Mouse (Mus musculus) liver, adult 2 months (tissue): ENCODE data around the gene H2afz. TPM values are rescaled to one million over a fixed set of nuclear protein-coding genes. Genes with fewer than 3 reads are reported as not detected.

Experiments
- DNase-seq: peaks from one replicate; pipeline ENCODE4 v3.0.0-alpha.2; 2011; ENCODE audit warnings: low read depth, low spot score; ENCODE audit errors: extremely low read depth
- H3K27ac ChIP-seq: fragments of 200-500 bp; replicated peaks from 2 replicates; pipeline ENCODE4 v1.5.1; 2012; ENCODE audit warnings: low read depth, mild to moderate bottlenecking, control low read depth, inconsistent platforms, low read length; ENCODE audit not compliant: insufficient read depth
- H3K27me3 ChIP-seq: fragments of 200-500 bp; 2 replicates; pipeline ENCODE4 v1.6.1; 2012; ENCODE audit warnings: mild to moderate bottlenecking, moderate library complexity, low read length, inconsistent platforms; ENCODE audit not compliant: control insufficient read depth, insufficient read depth
- H3K36me3 ChIP-seq: fragments of 200-500 bp; 2 replicates; pipeline ENCODE4 v1.6.1; 2012; ENCODE audit warnings: low read length, inconsistent platforms; ENCODE audit not compliant: control insufficient read depth, insufficient read depth
- H3K4me1 ChIP-seq: fragments of 200-500 bp; 2 replicates; pipeline ENCODE4 v1.6.1; 2011; ENCODE audit warnings: low read length; ENCODE audit not compliant: control insufficient read depth, insufficient read depth
- H3K4me3 ChIP-seq: fragments of 200-500 bp; 2 replicates; pipeline ENCODE4 v1.5.1; 2011; ENCODE audit warnings: low read depth, mild to moderate bottlenecking, control low read depth, low read length, moderate library complexity; ENCODE audit not compliant: insufficient read depth
- H3K79me2 ChIP-seq: fragments of 200-500 bp; 2 replicates; pipeline ENCODE4 v1.6.1; 2012; ENCODE audit warnings: inconsistent platforms, mild to moderate bottlenecking, low read length, moderate library complexity; ENCODE audit not compliant: control insufficient read depth, insufficient read depth
- H3K9ac ChIP-seq: fragments of 200-500 bp; 2 replicates; pipeline ENCODE4 v1.6.1; 2012; ENCODE audit warnings: low read depth, mild to moderate bottlenecking, control low read depth, inconsistent platforms, low read length
- CTCF ChIP-seq: fragments of 200-500 bp; IDR thresholded peaks from 2 replicates; pipeline ENCODE4 v1.5.1; 2011; ENCODE audit warnings: low read depth, low read length, control low read depth
- POLR2A ChIP-seq: fragments of 200-500 bp; IDR thresholded peaks from 2 replicates; pipeline ENCODE4 v1.6.1; 2011; ENCODE audit warnings: low read length, control low read depth; ENCODE audit not compliant: insufficient read depth; ENCODE audit errors: extremely low read depth
- WGBS: fragments of 180-500 bp; shearing (Covaris S2); methylation state at CpG from one replicate; pipeline ENCODE4 v1.1.7; 2018; 5-methylcytosine and 5-hydroxymethylcytosine counted together
- polyA plus RNA-seq: library from polyadenylated mRNA; depleted of rRNA; stranded (reverse); fragments of >200 nt; gene quantifications from 2 replicates; pipeline ENCODE4 v1.2.3, GENCODE M21; 2012
- total RNA-seq: library from RNA; depleted of rRNA; stranded (reverse); fragments of >200 nt; gene quantifications from 2 replicates; pipeline ENCODE4 v1.2.3, GENCODE M21; 2014

Gene H2afz
- total and polyA plus RNA-seq, 2 experiments: 113 to 134 TPM

DNA sequence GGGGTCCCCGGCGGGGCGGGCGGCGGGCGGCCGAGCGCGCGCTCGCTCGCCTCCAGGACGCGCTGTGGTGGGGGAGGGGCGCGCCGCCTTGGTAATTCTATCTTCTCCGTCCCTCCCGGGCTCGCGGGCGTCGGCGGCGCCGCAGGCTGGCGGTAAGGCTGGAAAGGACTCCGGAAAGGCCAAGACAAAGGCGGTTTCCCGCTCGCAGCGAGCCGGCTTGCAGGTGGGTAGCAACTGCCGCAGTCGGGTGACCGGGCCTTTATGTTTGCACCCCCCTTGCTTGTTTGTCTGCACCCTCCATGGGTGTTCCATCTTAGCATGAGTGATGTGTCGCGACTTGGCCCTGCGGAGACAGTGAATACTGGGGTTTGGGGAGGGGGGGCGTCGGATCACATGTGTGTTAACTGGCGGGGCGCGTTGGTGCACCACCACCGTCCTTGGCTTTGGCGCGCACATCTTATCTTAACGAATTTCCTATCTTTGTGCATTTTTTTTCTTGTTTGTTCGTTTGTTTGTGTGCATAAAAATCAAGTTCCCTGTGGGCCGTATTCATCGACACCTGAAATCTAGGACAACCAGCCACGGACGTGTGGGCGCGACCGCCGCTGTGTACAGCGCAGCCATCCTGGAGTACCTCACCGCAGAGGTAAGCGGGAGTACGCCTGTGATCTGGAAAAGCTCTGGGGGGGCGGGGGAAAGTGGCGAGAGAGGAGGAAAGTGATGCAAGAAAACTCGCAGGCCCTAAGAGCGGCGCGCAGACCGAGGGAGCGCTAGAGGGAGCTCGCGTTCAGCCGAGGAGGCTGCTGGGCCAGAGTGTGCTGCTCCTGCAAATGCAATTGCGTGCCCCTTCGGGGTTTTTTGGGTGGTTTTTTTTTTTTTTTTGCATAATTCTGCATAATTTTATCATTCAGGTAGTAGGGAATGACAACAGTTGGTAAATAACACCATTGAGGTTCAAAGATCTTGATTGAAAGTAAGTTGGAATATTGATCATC, 998 bp downstream of the H2afz start:
- H3K27ac ChIP-seq: peak overlapping the region; percentile 56
- peak overlapping the region; percentile 84 for H3K4me3 ChIP-seq
- H3K4me1 ChIP-seq: peaks cover 2% of the 10 kb centered on the region
- no peaks in the 10 kb centered on the region; the same call in 1 of the 2 replicates for H3K79me2 ChIP-seq
- peak; percentile 79 for DNase-seq
- H3K27me3 ChIP-seq: no peaks in the 10 kb centered on the region
- H3K36me3 ChIP-seq: 0 out of 2 replicates have a peak, but pooled peaks cover 3% of the 10 kb centered on the region
- under 1% methylated on average over 69 of the region's 74 CpGs for WGBS
- peak overlapping the region; percentile 76 for H3K9ac ChIP-seq
- TF ChIP-seq CTCF: peak; percentile 89
- TF ChIP-seq POLR2A: no peak

DNA sequence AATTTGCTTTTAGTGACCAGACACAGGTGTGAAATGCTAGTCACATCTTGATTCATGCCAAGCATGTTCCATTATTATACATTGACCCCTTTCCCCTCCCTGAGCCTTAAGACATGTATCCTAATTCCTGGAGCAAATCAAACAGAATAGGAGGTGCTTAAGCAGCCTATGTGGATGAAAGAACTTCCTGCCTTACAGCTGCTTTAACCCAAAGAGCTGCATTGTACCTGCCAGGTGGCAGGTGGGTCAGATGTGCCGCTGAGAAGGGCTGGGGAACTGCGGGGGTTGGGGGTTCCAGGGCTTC, 2.8 kb downstream of the H2afz start:
- H3K4me1 ChIP-seq: peaks cover 2% of the 10 kb centered on the region
- peak overlapping the region; percentile 97 for H3K27ac ChIP-seq
- TF ChIP-seq POLR2A: no peak
- TF ChIP-seq CTCF: no peak
- 0 out of 2 replicates have a peak, but pooled peaks cover 3% of the 10 kb centered on the region for H3K36me3 ChIP-seq
- peak; percentile 38 for DNase-seq
- WGBS: 5% methylated on average over 2 of the region's 2 CpGs
- H3K79me2 ChIP-seq: no peaks in the 10 kb centered on the region; the same call in 1 of the 2 replicates
- peak overlapping the region; percentile 97 for H3K9ac ChIP-seq
- no peaks in the 10 kb centered on the region for H3K27me3 ChIP-seq
- peak overlapping the region; percentile 99 for H3K4me3 ChIP-seq

DNA sequence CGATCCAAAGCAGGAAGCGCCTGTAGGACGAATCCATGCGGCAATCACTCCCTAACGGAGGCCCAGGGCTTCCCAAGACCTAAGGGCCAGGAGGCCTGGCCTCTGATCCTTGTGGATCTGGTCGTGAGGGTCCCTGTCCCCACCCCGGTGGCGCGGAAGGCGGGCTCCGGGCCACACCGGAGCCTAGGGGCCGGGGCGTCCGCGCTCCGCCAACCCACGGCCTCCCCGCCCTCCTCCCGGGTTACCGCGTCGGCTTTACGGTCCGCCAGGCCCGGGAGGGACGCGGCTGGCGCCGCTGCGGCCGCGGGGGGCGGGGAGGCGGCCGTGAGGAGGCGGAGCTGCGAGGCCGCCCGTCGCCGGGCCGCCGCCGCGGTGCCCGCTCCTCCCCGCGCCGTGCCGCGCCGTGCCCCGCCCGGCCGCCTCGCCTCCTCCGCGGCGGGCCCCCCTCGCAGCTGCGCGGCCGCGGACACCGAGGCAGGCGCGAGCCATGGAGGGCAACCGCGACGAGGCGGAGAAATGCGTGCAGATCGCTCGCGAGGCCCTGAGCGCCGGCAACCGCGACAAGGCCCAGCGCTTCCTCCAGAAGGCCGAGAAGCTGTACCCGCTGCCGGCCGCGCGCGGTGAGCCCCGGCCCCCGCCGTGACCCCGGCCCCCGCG, 3.3 kb downstream of the H2afz start, which contains the start of gene Dnajb14:
Gene Dnajb14 (plus strand): TSS at position 239 of the 657 bp plus-strand sequence.
- peak within 1 kb of the TSS; percentile 97 for H3K27ac ChIP-seq
- H3K9ac ChIP-seq: peak within 1 kb of the TSS; percentile 98
- WGBS: under 1% methylated on average over 90 of the region's 94 CpGs
- peaks cover 2% of the 10 kb centered on the region for H3K4me1 ChIP-seq
- H3K79me2 ChIP-seq: no peaks in the 10 kb centered on the region; the same call in 1 of the 2 replicates
- peak within 1 kb of the TSS; percentile 99 for H3K4me3 ChIP-seq
- 0 out of 2 replicates have a peak, but pooled peaks cover 3% of the 10 kb centered on the region for H3K36me3 ChIP-seq
- H3K27me3 ChIP-seq: no peaks in the 10 kb centered on the region
- TF ChIP-seq POLR2A (0 out of 2 replicates have a peak, but pooled peaks have one; percentile 41), CTCF (no peak)
- no peak for DNase-seq

DNA sequence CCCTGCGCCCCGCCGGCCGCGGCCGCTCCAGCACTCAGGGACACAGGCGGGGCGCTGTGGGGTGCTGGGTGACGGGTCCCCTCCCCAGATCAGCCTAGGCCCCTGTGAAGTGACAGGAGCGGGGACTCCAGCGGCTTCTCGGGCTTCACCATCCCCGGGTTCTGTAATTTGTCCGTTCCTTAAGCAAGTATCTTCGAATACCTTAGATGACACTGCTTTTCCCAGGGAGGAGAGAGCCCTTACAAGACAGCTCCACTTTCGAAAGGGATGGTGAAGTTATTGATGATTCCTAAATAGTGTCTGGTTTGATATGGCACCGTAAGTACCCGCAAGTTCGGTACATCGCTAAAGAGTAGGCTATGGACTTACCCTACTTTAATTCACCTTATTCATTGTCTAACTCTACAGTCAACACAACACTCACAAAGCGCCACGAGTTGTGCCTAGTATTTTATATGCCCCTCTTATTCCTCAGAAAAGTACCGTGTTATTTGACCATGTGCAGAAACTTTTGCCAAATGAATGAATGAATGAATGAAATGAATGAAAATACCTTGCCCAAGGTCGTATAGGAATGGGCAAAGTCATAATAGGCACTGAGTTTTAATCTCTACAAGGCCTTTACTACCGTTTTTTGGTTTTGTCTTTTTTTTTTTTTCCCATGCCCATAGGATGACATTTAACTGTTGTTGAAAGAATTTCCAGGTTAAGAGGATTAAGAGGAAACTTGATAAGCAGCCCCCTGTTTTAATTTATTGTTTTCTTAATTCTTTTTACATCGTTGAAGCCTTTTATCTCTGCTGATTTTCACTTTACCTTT, 4.0 kb downstream of the H2afz start:
- Histone ChIP-seq H3K27me3 (no peaks in the 10 kb centered on the region), H3K79me2 (peaks cover 3% of the 10 kb centered on the region; the same call in 1 of the 2 replicates), H3K27ac (peak overlapping the region; percentile 79; the same call in 1 of the 2 replicates), H3K9ac (peak overlapping the region; percentile 98), H3K4me1 (peaks cover 2% of the 10 kb centered on the region), H3K36me3 (0 out of 2 replicates have a peak, but pooled peaks cover 3% of the 10 kb centered on the region), H3K4me3 (peak overlapping the region; percentile 99)
- 2% methylated on average over 26 of the region's 26 CpGs for WGBS
- TF ChIP-seq CTCF (no peak), POLR2A (no peak)
- DNase-seq: peak; percentile 31

DNA sequence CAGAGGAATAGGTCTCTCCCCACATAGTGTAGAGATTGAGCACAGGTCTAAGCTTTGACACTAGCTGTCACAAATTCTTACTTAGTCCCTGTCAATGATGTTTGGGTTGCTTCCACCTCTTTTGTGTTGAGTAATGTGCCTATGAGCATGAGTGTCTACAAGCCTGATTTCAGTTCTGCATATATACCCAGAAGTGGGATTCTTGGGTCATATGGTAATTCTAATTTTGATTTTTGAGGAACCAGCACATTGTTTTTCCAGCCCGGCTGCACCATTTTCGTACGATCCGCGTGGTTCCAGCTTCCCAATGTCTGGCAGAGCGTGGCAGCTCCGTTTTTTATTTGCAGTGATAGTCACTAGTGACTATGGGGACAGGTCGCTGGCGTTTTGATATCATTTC, 5.1 kb downstream of the H2afz start:
- DNase-seq: peak; percentile 39
- Histone ChIP-seq H3K79me2 (peaks cover 3% of the 10 kb centered on the region; the same call in 1 of the 2 replicates), H3K27ac (no peak overlapping the region), H3K27me3 (no peaks in the 10 kb centered on the region), H3K9ac (no peak overlapping the region), H3K4me3 (no peak overlapping the region), H3K36me3 (0 out of 2 replicates have a peak, but pooled peaks cover 3% of the 10 kb centered on the region), H3K4me1 (peaks cover 2% of the 10 kb centered on the region)
- 94% methylated on average over 9 of the region's 9 CpGs for WGBS
- TF ChIP-seq POLR2A (no peak), CTCF (no peak)
